Mouse (Mus musculus) thymus, adult 2 months (tissue): ENCODE data around the gene Serpina3b.

Experiments
- CTCF ChIP-seq: fragments of 200-500 bp; IDR thresholded peaks from 2 replicates; pipeline ENCODE4 v1.5.1; 2012; ENCODE audit warnings: mild to moderate bottlenecking, control low read depth, low read length, moderate library complexity, borderline replicate concordance; ENCODE audit not compliant: control insufficient read depth, poor library complexity, insufficient read depth; ENCODE audit errors: extremely low read depth
- POLR2A ChIP-seq: fragments of 200-500 bp; IDR thresholded peaks from 2 replicates; pipeline ENCODE4 v1.6.1; 2012; ENCODE audit warnings: mild to moderate bottlenecking, low read length, control low read depth, moderate library complexity; ENCODE audit not compliant: control insufficient read depth, poor library complexity, insufficient read depth; ENCODE audit errors: extremely low read depth

GRCm38 (mm10) chr12:104174747-104175146 is 47.0 kb downstream of the Serpina3b start:
- no peak for TF ChIP-seq CTCF
- TF ChIP-seq POLR2A, result no peak
